Mouse (Mus musculus) lung, adult 2 months (tissue): ENCODE measurements around the gene Prss50.

Experiments used
- CTCF ChIP-seq: fragments of 200-500 bp; IDR thresholded peaks from 2 replicates; pipeline ENCODE4 v1.5.1; 2011; ENCODE audit warnings: mild to moderate bottlenecking, low read length, control low read depth; ENCODE audit not compliant: insufficient read depth
- POLR2A ChIP-seq: fragments of 200-500 bp; IDR thresholded peaks from 2 replicates; pipeline ENCODE4 v1.6.1; 2011; ENCODE audit warnings: low read depth, mild to moderate bottlenecking, control low read depth, low read length, borderline replicate concordance; ENCODE audit errors: extremely low read depth

DNA sequence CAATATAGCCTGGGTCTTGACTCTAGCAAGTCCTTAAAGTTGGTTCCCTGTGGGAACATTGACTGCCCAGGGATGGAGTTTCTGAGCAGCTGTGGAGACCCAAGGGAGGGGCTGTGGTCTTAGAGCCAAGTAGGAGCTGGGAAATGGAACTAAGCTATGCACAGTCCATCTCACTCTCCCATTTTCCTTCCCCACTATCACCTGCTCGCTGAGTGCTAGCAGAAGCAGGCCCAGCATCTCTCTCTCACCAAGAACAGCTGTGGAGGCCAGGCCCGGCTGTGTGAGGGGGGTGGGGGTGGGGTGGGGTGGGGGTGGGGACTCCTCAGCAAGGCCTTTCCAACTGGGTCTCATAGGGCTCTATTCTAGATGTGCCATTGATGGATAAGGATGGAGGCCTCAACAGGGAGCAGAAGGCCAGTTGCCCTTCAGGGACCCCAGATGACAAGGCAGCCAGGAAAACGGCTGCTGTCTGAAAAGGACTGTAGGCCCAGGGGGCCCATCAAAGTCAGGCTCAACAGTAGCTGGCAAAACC, 17.0 kb downstream of the Prss50 start:
- TF ChIP-seq CTCF (no peak), POLR2A (no peak)
